8 mouse cellular contexts compared by ENCODE assay signal in the genomic region with DNA sequence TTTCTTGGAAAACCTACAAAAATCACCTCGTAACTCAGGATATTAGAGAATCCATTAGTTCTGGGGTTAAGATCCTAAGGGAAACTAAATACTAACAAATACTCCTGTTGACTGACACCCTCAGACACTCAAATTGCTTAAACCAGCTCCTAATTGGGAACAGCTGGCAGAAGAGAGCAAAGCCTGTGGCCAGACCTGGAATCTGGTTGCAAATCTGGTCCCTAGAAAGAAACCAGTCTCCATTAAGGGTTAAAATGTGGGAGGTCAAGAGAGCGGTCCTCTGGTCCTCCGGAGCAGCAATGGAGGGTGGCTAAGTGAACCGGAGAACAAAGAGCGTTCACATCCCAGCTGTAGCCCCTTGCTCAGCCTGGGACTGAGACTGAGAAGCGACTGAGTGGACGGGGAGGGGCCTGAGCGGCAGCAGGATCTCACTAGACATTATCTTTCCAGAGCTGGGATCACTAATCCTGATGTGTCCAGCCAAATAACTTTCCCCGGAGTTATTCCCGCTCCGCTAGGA. TPM values are rescaled to one million over a fixed set of nuclear protein-coding genes. Genes with fewer than 3 reads are reported as not detected.
DNase-seq lines count a peak whose midpoint lies in the region; ATAC-seq lines count a peak whose summit lies in the region.

No protein-coding gene starts in this region.

- ATAC-seq in embryonic facial prominence, embryonic 13.5 days (ENCODE audit: insufficient number of reproducible peaks, insufficient read depth, low FRiP score, low TSS enrichment, low read depth): no peak
- ATAC-seq in intestine, embryonic 16.5 days: no peak
- ATAC-seq in stomach, embryonic 14.5 days (ENCODE audit: insufficient number of reproducible peaks, insufficient read depth, low FRiP score, low read depth): no peak; the same call in 1 of the 2 replicates
- ATAC-seq in liver, embryonic 11.5 days (replicated peaks; ENCODE audit: low FRiP score): no peak

- peaks cover 52% of the 10 kb centered on the region for H3K4me1 ChIP-seq in embryonic facial prominence, embryonic 13.5 days
- peaks cover 30% of the 10 kb centered on the region for H3K4me1 ChIP-seq in intestine, embryonic 16.5 days (ENCODE audit: control insufficient read depth, insufficient read depth, low read length)
- H3K4me1 ChIP-seq in stomach, embryonic 14.5 days (ENCODE audit: control insufficient read depth, insufficient read depth, low read length): peaks cover 29% of the 10 kb centered on the region
- H3K4me1 ChIP-seq in liver, embryonic 11.5 days (replicated peaks; ENCODE audit: control insufficient read depth, insufficient read depth, low read length): peaks cover 5% of the 10 kb centered on the region

- WGBS in embryonic facial prominence, embryonic 13.5 days: 11% methylated on average over 11 of the region's 11 CpGs
- 31% methylated on average over 11 of the region's 11 CpGs for WGBS in intestine, embryonic 16.5 days
- WGBS in stomach, embryonic 14.5 days: 21% methylated on average over 11 of the region's 11 CpGs
- 39% methylated on average over 11 of the region's 11 CpGs for WGBS in liver, embryonic 11.5 days

- peak overlapping the region; percentile 82 for H3K27ac ChIP-seq in embryonic facial prominence, embryonic 13.5 days
- H3K27ac ChIP-seq in intestine, embryonic 16.5 days (ENCODE audit: low read length): no peak overlapping the region
- H3K27ac ChIP-seq in stomach, embryonic 14.5 days (ENCODE audit: low read length): no peak overlapping the region
- H3K27ac ChIP-seq in liver, embryonic 11.5 days (ENCODE audit: low read depth, low read length): no peak overlapping the region

- DNase-seq in kidney, postnatal 10 days: peak; percentile 29
- no peak for DNase-seq in kidney, adult 18-20 months
- DNase-seq in urinary bladder, adult 18-20 months (ENCODE audit: low spot score in 2 of 2): no peak
- no peak for DNase-seq in liver, embryonic 11.5 days (ENCODE audit: low spot score)
- DNase-seq in adrenal gland, adult (ENCODE audit: inconsistent age in 2 of 2, low spot score in 1 of 2): no peak

- H3K9ac ChIP-seq in embryonic facial prominence, embryonic 13.5 days: no peak overlapping the region
- no peak overlapping the region for H3K9ac ChIP-seq in intestine, embryonic 16.5 days (ENCODE audit: low read depth, low read length)
- H3K9ac ChIP-seq in stomach, embryonic 14.5 days (replicated peaks; ENCODE audit: low read depth, low read length): no peak overlapping the region
- no peak overlapping the region for H3K9ac ChIP-seq in liver, embryonic 11.5 days (ENCODE audit: low read depth, low read length)

- H3K9me3 ChIP-seq in embryonic facial prominence, embryonic 13.5 days: no peaks in the 10 kb centered on the region
- H3K9me3 ChIP-seq in intestine, embryonic 16.5 days (ENCODE audit: control insufficient read depth, low read length): no peaks in the 10 kb centered on the region
- H3K9me3 ChIP-seq in stomach, embryonic 14.5 days (ENCODE audit: control insufficient read depth, low read depth, low read length): no peaks in the 10 kb centered on the region
- no peaks in the 10 kb centered on the region for H3K9me3 ChIP-seq in liver, embryonic 11.5 days (ENCODE audit: control insufficient read depth, low read length)

- no peaks in the 10 kb centered on the region for H3K27me3 ChIP-seq in embryonic facial prominence, embryonic 13.5 days
- no peaks in the 10 kb centered on the region for H3K27me3 ChIP-seq in intestine, embryonic 16.5 days (replicated peaks; ENCODE audit: control insufficient read depth, insufficient read depth, low read length)
- H3K27me3 ChIP-seq in stomach, embryonic 14.5 days (ENCODE audit: control insufficient read depth, insufficient read depth, low read length): no peaks in the 10 kb centered on the region
- no peaks in the 10 kb centered on the region for H3K27me3 ChIP-seq in liver, embryonic 11.5 days (replicated peaks; ENCODE audit: control insufficient read depth, insufficient read depth, low read length)

- H3K4me2 ChIP-seq in embryonic facial prominence, embryonic 13.5 days: peak overlapping the region; percentile 46
- peak overlapping the region; percentile 17; the same call in 1 of the 2 replicates for H3K4me2 ChIP-seq in intestine, embryonic 16.5 days (ENCODE audit: low read depth, low read length)
- H3K4me2 ChIP-seq in stomach, embryonic 14.5 days (replicated peaks; ENCODE audit: low read depth, low read length): 0 out of 2 replicates have a peak overlapping the region, but pooled peaks have one; percentile 6
- H3K4me2 ChIP-seq in liver, embryonic 11.5 days: no peak overlapping the region

- peak overlapping the region; percentile 2; the same call in 1 of the 2 replicates for H3K4me3 ChIP-seq in embryonic facial prominence, embryonic 13.5 days
- H3K4me3 ChIP-seq in intestine, embryonic 16.5 days (ENCODE audit: low read length): no peak overlapping the region
- no peak overlapping the region for H3K4me3 ChIP-seq in stomach, embryonic 14.5 days (ENCODE audit: low read depth, low read length)
- H3K4me3 ChIP-seq in liver, embryonic 11.5 days (ENCODE audit: low read depth, low read length): no peak overlapping the region

- no peaks in the 10 kb centered on the region for H3K36me3 ChIP-seq in embryonic facial prominence, embryonic 13.5 days
- H3K36me3 ChIP-seq in intestine, embryonic 16.5 days (ENCODE audit: control insufficient read depth, insufficient read depth, low read length): no peaks in the 10 kb centered on the region
- no peaks in the 10 kb centered on the region for H3K36me3 ChIP-seq in stomach, embryonic 14.5 days (ENCODE audit: control insufficient read depth, insufficient read depth, low read length)
- H3K36me3 ChIP-seq in liver, embryonic 11.5 days (ENCODE audit: control insufficient read depth, insufficient read depth, low read length): no peaks in the 10 kb centered on the region

RNA-seq across cellular contexts. Expression of a gene that starts 51.4 kb away (rescaled TPM):
- polyA plus RNA-seq in embryonic facial prominence, embryonic 13.5 days (2015; fragmentation: Nextera tagmentation; extraction: Ambion mirVana): 8.7 and 9.4 TPM in 2 replicates
- polyA plus RNA-seq in intestine, embryonic 16.5 days (2015; fragmentation: Nextera tagmentation; extraction: Ambion mirVana): 3.0 and 3.2 TPM in 2 replicates
- 9.1 and 10.5 TPM in 2 replicates for polyA plus RNA-seq in stomach, embryonic 14.5 days (2014; fragmentation: Nextera tagmentation; extraction: Ambion mirVana)
- polyA plus RNA-seq in liver, embryonic 11.5 days (2014; fragmentation: Nextera tagmentation; extraction: Ambion mirVana): 1.6 and 2.4 TPM in 2 replicates
